Mouse (Mus musculus) bone marrow, adult 2 months (tissue): ENCODE data around the gene Olfr68.

Source experiments
- CTCF ChIP-seq: fragments of 200-500 bp; IDR thresholded peaks from 2 replicates; pipeline ENCODE4 v1.5.1; 2011; ENCODE audit warnings: low read length, control low read depth; ENCODE audit not compliant: control insufficient read depth, insufficient read depth
- POLR2A ChIP-seq: fragments of 200-500 bp; IDR thresholded peaks from 2 replicates; pipeline ENCODE4 v1.6.1; 2011; ENCODE audit warnings: low read depth, mild to moderate bottlenecking, control low read depth, low read length, borderline replicate concordance; ENCODE audit not compliant: control insufficient read depth

DNA sequence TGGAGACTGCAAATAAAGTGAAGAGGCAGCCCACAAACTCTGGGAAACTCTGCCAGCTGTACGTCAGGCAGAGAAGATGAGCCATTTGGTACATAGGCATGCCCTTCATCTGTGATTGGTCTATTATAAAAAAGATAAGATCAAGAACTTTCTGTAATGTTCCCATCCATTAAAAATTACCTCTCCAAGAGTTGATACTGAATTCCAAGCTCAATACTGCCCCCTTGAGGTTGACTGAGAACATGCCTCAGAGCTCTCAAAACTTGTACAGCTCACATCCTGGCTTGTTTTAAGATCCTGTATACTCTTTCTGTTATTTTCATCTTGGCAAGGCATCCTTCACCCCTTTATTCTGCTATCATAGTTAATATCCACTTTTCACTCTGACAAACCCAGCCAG is 27.4 kb upstream of the Olfr68 start:
- TF ChIP-seq CTCF: peak; percentile 14; the same call in 1 of the 2 replicates
- no peak for TF ChIP-seq POLR2A
